Mouse (Mus musculus) neural tube, embryonic 15.5 days (tissue): ENCODE data around the gene Ptprs. TPM values are rescaled to one million over a fixed set of nuclear protein-coding genes. Genes with fewer than 3 reads are reported as not detected.
"Not testable (repeated sequence)": the region's sequence is repeated elsewhere in the genome, so short reads cannot be mapped to it uniquely, and the experiment has no call there.

Experiments used
- ATAC-seq: fragments of 200-750 bp; cut with Nextera tagmentation; 2 replicates; pipeline ENCODE4 v1.8.0; 2017; ENCODE audit warnings: mild to moderate bottlenecking, moderate TSS enrichment, moderate library complexity; ENCODE audit not compliant: low FRiP score
- H3K27ac ChIP-seq: fragments of 300-500 bp; sonication (generic); replicated peaks from 2 replicates; pipeline ENCODE4 v1.5.1; 2015; ENCODE audit warnings: mild to moderate bottlenecking, inconsistent platforms
- H3K27me3 ChIP-seq: fragments of 300-500 bp; sonication (generic); replicated peaks from 2 replicates; pipeline ENCODE4 v1.6.1; 2015; ENCODE audit warnings: inconsistent platforms
- H3K36me3 ChIP-seq: fragments of 300-500 bp; sonication (generic); 2 replicates; pipeline ENCODE4 v1.6.1; 2015; ENCODE audit warnings: inconsistent platforms
- H3K4me1 ChIP-seq: fragments of 300-500 bp; sonication (generic); 2 replicates; pipeline ENCODE4 v1.6.1; 2015; ENCODE audit warnings: inconsistent platforms
- H3K4me2 ChIP-seq: fragments of 300-500 bp; sonication (generic); 2 replicates; pipeline ENCODE4 v1.6.1; 2015; ENCODE audit warnings: inconsistent platforms, mild to moderate bottlenecking, moderate library complexity
- H3K4me3 ChIP-seq: fragments of 300-500 bp; sonication (generic); replicated peaks from 2 replicates; pipeline ENCODE4 v1.5.1; 2015; ENCODE audit warnings: mild to moderate bottlenecking, inconsistent platforms
- H3K9ac ChIP-seq: fragments of 300-500 bp; sonication (generic); replicated peaks from 2 replicates; pipeline ENCODE4 v1.6.1; 2015; ENCODE audit warnings: mild to moderate bottlenecking, inconsistent platforms
- H3K9me3 ChIP-seq: fragments of 300-500 bp; sonication (generic); replicated peaks from 2 replicates; pipeline ENCODE4 v1.6.1; 2016; ENCODE audit warnings: inconsistent platforms
- WGBS: fragments of 180-500 bp; shearing (Covaris S2); methylation state at CpG from one replicate; pipeline ENCODE4 v1.1.7; 2015; ENCODE audit warnings: mixed read lengths; 5-methylcytosine and 5-hydroxymethylcytosine counted together
- polyA plus RNA-seq: library from polyadenylated mRNA; unstranded; fragments of >200 nt; fragmentation: Nextera tagmentation; extraction: Ambion mirVana; gene quantifications from 2 replicates; pipeline ENCODE4 v1.2.1, GENCODE M21; 2015

Ptprs gene
- polyA plus RNA-seq, 1 experiment from 2014 or later = 247 TPM

DNA sequence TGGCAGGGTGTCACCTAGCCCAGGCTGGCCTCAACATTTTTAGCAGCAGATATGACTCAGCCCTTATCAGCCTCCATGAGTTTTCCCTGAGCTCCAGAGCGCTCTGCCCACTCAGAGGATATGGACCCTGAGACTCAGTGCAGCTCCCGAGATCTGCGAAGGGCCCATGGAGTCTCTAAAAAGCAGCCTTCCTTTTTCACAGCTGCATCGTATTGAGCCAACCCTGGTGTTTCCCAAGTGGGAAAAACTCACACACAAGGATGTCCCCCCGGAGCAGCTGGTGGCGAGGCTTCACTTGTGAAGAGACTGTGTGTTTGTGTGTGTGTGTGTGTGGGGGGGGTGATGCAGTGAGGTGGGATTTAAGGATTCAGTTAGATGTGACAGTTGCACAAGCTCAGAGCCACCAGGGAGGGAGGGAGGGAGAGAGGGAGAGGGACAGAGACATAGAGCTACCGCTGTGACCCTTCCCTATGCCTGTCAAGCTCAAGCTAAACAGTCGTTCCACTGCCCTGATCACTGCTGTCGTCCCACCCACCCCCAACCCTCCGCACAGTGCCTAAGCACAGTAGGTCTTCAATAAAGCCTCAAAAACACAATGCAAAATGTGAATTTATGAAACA, 32.8 kb upstream of the Ptprs start:
- WGBS = 37% methylated on average over 10 of the region's 10 CpGs
- H3K9ac ChIP-seq = no peak overlapping the region

DNA sequence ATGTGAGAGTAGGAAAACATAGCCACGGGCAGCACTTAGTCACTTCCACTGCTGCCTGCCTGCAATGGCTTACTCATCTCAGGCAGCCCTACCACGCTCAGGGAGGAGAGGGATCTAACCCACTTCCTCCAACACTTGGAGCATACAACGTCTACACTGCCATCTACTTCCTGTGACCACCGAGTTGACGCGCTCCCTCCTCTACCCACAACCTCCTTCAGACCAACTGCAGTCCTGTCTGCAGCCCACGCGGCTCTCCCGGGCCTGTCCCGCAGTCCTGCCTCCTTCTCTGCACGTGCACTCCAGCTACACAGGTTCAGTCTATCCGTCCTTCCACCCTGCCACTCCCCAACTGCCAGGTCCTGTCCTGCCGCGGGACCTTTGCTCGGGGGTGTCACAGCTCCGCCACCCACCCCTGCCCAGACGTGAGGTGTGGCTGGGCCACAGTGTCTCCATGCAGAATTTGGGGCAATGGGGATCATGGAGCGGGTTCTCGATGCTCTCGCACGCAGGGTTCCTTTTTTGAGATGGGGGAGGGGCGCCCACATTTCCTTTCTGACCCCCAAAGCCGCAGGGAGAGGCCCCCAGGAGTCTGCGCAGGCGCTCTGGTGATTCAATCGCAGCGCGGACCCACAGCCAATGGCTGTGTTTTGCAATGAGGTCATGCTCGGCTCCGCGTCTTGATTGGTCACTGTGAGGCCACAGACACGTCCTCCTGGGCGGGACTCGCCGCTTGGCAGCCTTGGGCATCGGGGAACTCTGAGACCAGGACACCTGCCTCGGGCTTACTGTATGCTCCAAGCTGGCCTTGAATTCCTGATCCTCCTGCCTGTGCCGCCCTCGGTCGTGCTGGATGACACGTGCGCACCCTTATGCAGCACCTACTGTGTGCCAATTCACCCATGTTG, 31.1 kb upstream of the Ptprs start:
- H3K27ac ChIP-seq = peak overlapping the region; percentile 95
- 1% methylated on average over 41 of the region's 42 CpGs for WGBS
- peaks cover 47% of the 10 kb centered on the region for H3K4me1 ChIP-seq
- H3K4me3 ChIP-seq = peak overlapping the region; percentile 58
- no peaks in the 10 kb centered on the region for H3K36me3 ChIP-seq
- peaks cover 26% of the 10 kb centered on the region for H3K27me3 ChIP-seq
- peak overlapping the region; percentile 95 for H3K4me2 ChIP-seq
- no peaks in the 10 kb centered on the region for H3K9me3 ChIP-seq
- ATAC-seq = peak; percentile 94
- peak overlapping the region; percentile 83 for H3K9ac ChIP-seq

More for the DNA sequence above, 32.8 kb upstream of the Ptprs start:
- H3K4me3 ChIP-seq = no peak overlapping the region
- peak overlapping the region; percentile 30 for H3K4me2 ChIP-seq
- peak overlapping the region; percentile 48; the same call in 1 of the 2 replicates for H3K27ac ChIP-seq
- H3K9me3 ChIP-seq = no peaks in the 10 kb centered on the region
- H3K27me3 ChIP-seq = peaks cover 34% of the 10 kb centered on the region
- ATAC-seq = no peak
- no peaks in the 10 kb centered on the region for H3K36me3 ChIP-seq
- peaks cover 45% of the 10 kb centered on the region for H3K4me1 ChIP-seq

DNA sequence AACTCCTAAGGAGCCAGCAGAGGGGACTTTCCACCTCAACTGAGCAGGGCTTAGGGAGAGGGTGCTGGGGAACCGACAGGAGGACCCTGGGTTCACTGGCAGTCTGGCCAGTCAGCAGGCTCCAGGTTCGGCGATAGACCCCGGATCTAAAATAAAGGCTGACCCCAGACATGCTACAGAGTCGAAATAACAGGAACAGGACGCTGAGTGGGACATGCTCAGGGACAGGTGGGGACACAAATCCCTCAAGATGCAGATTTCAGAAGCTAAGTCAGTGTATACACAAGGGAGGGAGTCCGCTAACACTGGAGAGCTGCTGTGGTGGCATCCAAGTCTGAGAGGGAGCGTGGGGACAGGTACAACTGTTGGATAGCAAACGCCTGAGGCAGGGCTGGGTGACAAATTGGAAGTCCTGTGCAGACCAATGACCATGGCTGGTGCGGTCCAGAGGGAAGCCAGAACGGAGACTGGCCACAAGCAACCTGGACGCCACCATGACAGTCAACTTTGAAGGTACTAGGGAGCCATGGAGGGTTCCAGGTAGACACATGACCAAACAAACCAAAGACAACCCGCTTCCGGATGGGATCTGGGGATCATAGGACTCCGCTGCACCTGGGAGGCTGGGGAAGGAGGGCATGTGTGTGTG, 30.3 kb upstream of the Ptprs start:
- WGBS = 57% methylated on average over 15 of the region's 15 CpGs
- peak overlapping the region; percentile 95 for H3K4me2 ChIP-seq
- ATAC-seq = no peak
- H3K36me3 ChIP-seq = no peaks in the 10 kb centered on the region
- H3K4me1 ChIP-seq = peaks cover 52% of the 10 kb centered on the region
- peak overlapping the region; percentile 83 for H3K9ac ChIP-seq
- H3K27ac ChIP-seq = peak overlapping the region; percentile 95
- no peaks in the 10 kb centered on the region for H3K9me3 ChIP-seq
- H3K27me3 ChIP-seq = peaks cover 18% of the 10 kb centered on the region
- H3K4me3 ChIP-seq = peak overlapping the region; percentile 58

DNA sequence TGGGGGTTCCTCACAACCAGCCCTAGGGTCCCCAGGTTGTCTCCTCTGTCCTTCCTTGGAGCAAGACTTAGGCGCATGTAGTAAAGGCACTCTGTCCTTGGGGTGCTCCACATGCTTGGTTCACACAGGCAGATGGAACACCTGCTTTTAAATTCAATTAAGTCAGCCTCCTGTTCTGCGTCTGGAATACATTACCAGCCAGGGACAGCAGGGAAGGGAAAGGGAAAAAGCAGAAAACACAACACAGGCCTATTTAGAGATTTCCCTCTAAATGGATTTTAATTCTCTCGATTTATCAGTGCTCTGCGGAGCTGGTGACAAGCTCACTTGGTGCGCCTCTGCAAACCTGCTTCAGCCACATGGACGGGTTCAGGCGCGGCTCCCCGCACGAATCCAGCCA, 29.1 kb upstream of the Ptprs start:
- Histone ChIP-seq H3K9me3 (no peaks in the 10 kb centered on the region), H3K4me3 (no peak overlapping the region), H3K27me3 (peaks cover 6% of the 10 kb centered on the region), H3K4me2 (no peak overlapping the region), H3K27ac (0 out of 2 replicates have a peak overlapping the region, but pooled peaks have one; percentile 9), H3K36me3 (no peaks in the 10 kb centered on the region), H3K9ac (no peak overlapping the region), H3K4me1 (peaks cover 41% of the 10 kb centered on the region)
- no peak for ATAC-seq
- 66% methylated on average over 10 of the region's 10 CpGs for WGBS

DNA sequence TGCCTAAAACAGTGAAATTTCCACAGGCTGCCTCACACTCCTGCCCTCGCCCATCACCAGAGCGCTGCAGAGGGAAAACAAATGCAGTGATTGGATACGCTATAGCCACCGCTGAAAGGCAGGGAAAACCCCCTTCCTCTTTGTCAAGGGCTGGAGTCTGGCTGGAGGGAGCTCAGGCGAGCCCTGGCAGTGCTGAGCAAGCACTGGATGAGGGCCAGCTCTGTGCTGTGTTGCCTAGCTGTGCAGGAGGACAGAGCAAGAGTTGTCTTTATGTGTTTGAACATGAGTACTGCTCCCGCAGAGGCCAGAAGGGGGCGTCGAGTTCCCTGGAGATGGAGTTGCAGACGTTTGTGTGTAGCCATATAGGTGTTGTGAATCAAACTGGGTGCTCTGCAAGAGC, 26.2 kb upstream of the Ptprs start:
- Histone ChIP-seq H3K9ac (no peak overlapping the region), H3K9me3 (no peaks in the 10 kb centered on the region), H3K36me3 (no peaks in the 10 kb centered on the region), H3K27ac (peak overlapping the region; percentile 57), H3K4me3 (no peak overlapping the region), H3K4me1 (peaks cover 36% of the 10 kb centered on the region), H3K4me2 (no peak overlapping the region), H3K27me3 (no peaks in the 10 kb centered on the region)
- peak; percentile 53 for ATAC-seq
- 22% methylated on average over 9 of the region's 9 CpGs for WGBS

DNA sequence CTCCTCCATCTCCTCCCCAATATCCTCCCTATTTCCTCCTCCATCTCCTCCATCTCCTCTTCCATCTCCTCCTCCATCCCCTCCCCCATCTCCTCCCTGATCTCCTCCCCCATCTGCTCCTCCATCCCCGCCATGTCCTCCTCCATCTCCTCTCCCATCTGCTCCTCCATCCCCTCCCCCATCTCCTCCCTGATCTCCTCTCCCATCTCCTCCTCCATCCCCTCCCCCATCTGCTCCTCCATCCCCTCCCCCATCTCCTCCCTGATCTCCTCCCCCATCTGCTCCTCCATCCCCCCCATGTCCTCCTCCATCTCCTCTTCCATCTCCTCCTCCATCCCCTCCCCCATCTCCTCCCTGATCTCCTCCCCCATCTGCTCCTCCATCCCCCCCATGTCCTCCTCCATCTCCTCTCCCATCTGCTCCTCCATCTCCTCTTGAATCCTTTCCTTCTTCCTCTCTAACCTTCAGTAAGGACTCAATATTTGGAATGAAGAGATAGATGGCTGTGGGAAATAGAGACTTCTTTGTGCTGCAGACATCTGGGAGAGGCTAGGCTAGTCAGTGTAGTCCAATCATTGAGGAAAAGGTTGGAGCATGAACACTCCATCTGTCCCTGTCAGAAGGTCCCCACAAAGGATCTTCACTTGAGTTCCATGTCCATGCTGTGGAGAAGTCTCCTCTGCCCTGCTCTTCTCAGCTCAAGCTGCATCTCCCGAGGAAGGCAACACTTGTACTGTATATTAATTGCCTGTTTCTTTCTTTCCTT, 25.5 kb upstream of the Ptprs start:
- H3K9me3 ChIP-seq, H3K4me2 ChIP-seq, H3K4me3 ChIP-seq, ATAC-seq, H3K27me3 ChIP-seq, H3K9ac ChIP-seq, H3K36me3 ChIP-seq: not testable (repeated sequence)
- Histone ChIP-seq H3K4me1 (peaks cover 33% of the 10 kb centered on the region), H3K27ac (peak overlapping the region; percentile 57)
- 41% methylated on average over 2 of the region's 2 CpGs for WGBS

DNA sequence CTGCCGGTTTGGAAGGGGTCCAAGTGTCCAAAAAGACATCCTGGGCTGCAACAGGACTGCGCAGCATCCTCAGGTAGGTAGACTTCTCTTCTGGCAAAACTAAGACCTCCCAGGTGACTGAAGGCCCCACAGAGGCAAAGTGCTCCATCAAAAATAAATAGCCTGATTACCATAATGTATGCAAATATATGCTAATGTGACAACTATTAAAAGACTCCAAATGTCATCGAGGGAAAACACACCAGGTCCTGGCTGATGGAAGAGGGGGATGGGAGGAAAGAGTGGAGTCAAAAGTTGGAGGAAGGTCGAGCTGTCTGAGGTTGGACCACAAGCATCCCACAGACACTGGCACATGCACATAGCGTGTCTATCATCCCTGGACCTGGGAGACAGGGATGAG, 22.9 kb upstream of the Ptprs start:
- Histone ChIP-seq H3K4me3 (no peak overlapping the region), H3K4me2 (no peak overlapping the region), H3K4me1 (peaks cover 23% of the 10 kb centered on the region), H3K36me3 (no peaks in the 10 kb centered on the region), H3K27ac (no peak overlapping the region), H3K9ac (no peak overlapping the region), H3K27me3 (no peaks in the 10 kb centered on the region), H3K9me3 (0 out of 2 replicates have a peak, but pooled peaks cover 5% of the 10 kb centered on the region)
- WGBS = 52% methylated on average over 5 of the region's 5 CpGs
- no peak for ATAC-seq

DNA sequence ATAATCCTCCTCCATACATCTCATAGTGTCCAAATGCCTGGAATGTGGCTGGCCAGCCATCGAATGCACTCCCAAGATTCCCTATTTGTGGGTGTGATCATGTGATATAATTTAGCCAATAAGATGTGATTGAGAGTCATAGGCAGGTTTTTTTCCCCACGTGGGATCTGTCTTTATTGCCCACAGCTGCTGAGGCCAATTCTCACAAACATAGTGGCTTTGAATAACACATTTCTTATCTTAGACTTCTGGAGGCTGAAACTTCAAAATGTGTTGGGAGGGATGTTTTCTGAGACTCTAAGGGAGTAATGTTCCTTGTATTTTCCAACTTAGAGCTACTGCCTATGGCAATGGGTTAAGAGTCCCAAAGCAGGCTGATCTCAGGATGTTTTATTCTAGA, 18.2 kb upstream of the Ptprs start:
- Histone ChIP-seq H3K9me3 (peaks cover 12% of the 10 kb centered on the region; the same call in 1 of the 2 replicates), H3K27ac (no peak overlapping the region), H3K27me3 (no peaks in the 10 kb centered on the region), H3K4me1 (peaks cover 15% of the 10 kb centered on the region), H3K9ac (no peak overlapping the region), H3K4me3 (no peak overlapping the region), H3K4me2 (no peak overlapping the region), H3K36me3 (no peaks in the 10 kb centered on the region)
- no peak for ATAC-seq
- WGBS = 63% methylated on average over 2 of the region's 2 CpGs

DNA sequence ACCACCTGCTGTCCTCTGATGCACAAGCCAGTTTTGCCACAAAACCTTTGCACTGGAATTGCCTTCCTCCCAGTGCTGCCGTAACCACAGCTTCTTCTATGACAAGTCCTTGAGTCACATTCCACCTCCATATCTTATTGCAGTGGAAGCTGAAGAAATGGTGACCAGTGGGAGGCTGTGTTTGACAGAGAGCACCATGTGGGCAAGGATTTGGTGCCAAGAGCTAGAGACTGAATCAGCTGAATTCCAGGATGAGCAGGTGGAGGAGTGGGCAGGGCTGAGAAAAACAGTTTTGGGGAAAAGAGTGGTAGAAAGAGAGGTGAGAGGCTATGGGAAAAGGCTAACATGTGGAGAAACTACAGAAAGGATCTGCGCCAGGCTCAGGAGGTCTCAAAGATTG, 17.6 kb upstream of the Ptprs start:
- no peak for ATAC-seq
- no peak overlapping the region for H3K9ac ChIP-seq
- no peak overlapping the region for H3K4me3 ChIP-seq
- H3K27me3 ChIP-seq = no peaks in the 10 kb centered on the region
- no peaks in the 10 kb centered on the region for H3K36me3 ChIP-seq
- 96% methylated on average over 2 of the region's 2 CpGs for WGBS
- H3K4me2 ChIP-seq = no peak overlapping the region
- peaks cover 10% of the 10 kb centered on the region for H3K4me1 ChIP-seq
- peaks cover 12% of the 10 kb centered on the region; the same call in 1 of the 2 replicates for H3K9me3 ChIP-seq
- no peak overlapping the region for H3K27ac ChIP-seq

DNA sequence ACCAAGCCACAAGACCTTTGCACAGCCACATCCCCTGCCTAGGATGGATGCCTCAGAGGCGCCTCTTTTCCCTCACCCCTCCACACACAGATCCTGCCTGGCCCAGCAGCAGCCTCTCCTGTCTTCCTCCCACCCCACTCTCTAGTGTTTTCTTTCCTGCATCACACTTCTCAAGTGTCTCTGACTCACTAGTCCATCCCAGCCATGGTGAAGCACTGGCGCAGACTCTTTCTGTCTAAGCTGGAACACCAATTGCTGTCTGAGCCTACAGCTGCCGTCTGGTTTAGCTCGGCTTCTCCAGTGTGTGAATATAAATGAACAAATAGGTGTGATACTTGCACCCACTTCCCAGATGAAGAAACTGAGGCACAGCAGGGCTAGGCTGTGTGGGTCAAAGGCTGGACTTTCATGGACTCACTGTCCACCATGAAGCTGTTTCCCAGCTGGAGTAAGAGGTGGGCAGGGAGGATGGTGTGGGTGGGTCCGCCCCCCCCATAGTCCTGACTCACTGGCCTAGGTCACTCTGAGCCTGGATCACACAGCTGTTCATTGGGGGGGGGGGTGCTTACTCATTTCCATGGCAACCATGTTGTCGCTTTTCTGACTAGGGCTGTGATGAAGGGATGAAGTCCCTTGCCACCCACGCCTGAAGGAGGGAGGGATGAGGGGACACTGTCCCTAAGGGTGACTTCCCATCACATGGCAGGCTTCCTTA, 14.3 kb upstream of the Ptprs start:
- H3K4me3 ChIP-seq = no peak overlapping the region
- no peaks in the 10 kb centered on the region for H3K36me3 ChIP-seq
- H3K9ac ChIP-seq = no peak overlapping the region
- WGBS = 81% methylated on average over 7 of the region's 7 CpGs
- no peaks in the 10 kb centered on the region for H3K27me3 ChIP-seq
- H3K9me3 ChIP-seq = peaks cover 12% of the 10 kb centered on the region; the same call in 1 of the 2 replicates
- H3K27ac ChIP-seq = no peak overlapping the region
- no peak for ATAC-seq
- no peak overlapping the region for H3K4me2 ChIP-seq
- H3K4me1 ChIP-seq = peaks cover 23% of the 10 kb centered on the region
